Mouse (Mus musculus) G1E-ER4 (cell line): Measurements from ENCODE around the gene Fto. TPM values are rescaled to one million over a fixed set of nuclear protein-coding genes. Genes with fewer than 3 reads are reported as not detected.

Source experiments
- GATA1 ChIP-seq: IDR thresholded peaks from one replicate; pipeline ENCODE4 v1.8.0; 2012; ENCODE audit warnings: low read length, inconsistent platforms
- polyA plus RNA-seq: library from polyadenylated mRNA; stranded (reverse); fragments of >175 nt; gene quantifications from 2 replicates; pipeline ENCODE4 v1.2.3, GENCODE M21; 2012

The Fto gene
- polyA plus RNA-seq, 1 experiment = 9.6 TPM

GRCm38 (mm10) chr8:91715387-91716085, 402.2 kb downstream of the Fto start:
- no peak for TF ChIP-seq GATA1

Other genes with a start within 250 kb of the Fto start
- 3.4 and 4.5 TPM in 2 replicates for gene Rbl2, start 243.5 kb upstream of the Fto start, polyA plus RNA-seq
- gene Aktip, start 113.5 kb upstream of the Fto start, polyA plus RNA-seq = 2.9 and 4.1 TPM in 2 replicates
- 0.13 and 0.15 TPM in 2 replicates for gene Rpgrip1l, start 263 bp upstream of the Fto start, polyA plus RNA-seq